Comparison of ENCODE assay signal across 10 mouse cellular contexts in the genomic region with DNA sequence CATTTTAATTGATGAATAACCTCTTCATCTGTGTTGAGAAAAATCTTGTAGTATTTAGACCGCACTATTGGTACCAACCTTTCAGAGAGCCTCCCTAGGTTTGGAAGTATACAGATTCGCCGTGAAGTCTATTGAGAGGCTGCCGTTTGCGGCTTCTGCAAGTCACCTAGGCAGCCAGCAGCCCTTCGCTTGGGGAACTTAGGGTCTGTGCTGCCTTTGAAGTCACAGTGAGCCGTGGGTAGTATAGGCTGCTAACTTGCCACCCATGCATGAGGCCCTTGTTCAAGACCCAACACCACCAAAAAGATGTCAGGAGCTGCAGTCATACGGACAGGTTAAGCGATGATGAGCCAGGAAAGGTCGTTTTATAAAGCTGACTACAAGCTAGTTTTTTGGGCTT. TPM values are rescaled to one million over a fixed set of nuclear protein-coding genes. Genes with fewer than 3 reads are reported as not detected.
DNase-seq lines count a peak whose midpoint lies in the region; ATAC-seq and TF ChIP-seq lines count a peak whose summit lies in the region.
"Had no signal": no experiment of that assay in that cellular context is flagged by ENCODE, and none has a peak within 500 bp of the region (broad histone marks: within the 10 kb centered on the region; RNA-seq: fewer than 3 reads in every experiment).

No protein-coding gene starts in this region.

- ATAC-seq in kidney, embryonic 14.5 days (ENCODE audit: low FRiP score, low TSS enrichment), result no peak
- no peak for ATAC-seq in hindbrain, embryonic 16.5 days
- ATAC-seq: Patski had no signal

- H3K4me1 ChIP-seq in kidney, embryonic 14.5 days (ENCODE audit: control insufficient read depth, insufficient read depth, low read length), result peaks cover 12% of the 10 kb centered on the region; the same call in 1 of the 2 replicates
- H3K4me1 ChIP-seq in embryonic facial prominence, embryonic 10.5 days, result peaks cover 25% of the 10 kb centered on the region
- H3K4me1 ChIP-seq in hindbrain, embryonic 16.5 days (ENCODE audit: control insufficient read depth, insufficient read depth, low read depth, low read length), result peaks cover 17% of the 10 kb centered on the region

- no peak for DNase-seq in kidney, adult 8-10 months
- no peak for DNase-seq in embryonic facial prominence, embryonic 10.5 days (ENCODE audit: low spot score)
- no peak for DNase-seq in cerebellum, postnatal 36 days
- no peak for DNase-seq in frontal cortex, postnatal 36 days (ENCODE audit: low spot score in 2 of 2)
- no peak for DNase-seq in kidney, adult 18-20 months
- DNase-seq: lung, postnatal 4 days had no signal

- no peak overlapping the region for H3ac ChIP-seq in myocyte (ENCODE audit: control insufficient read depth, insufficient read length)

- peak overlapping the region; percentile 97; the same call in 1 of the 2 replicates for H3K4me3 ChIP-seq in kidney, embryonic 14.5 days (ENCODE audit: low read length)
- H3K4me3 ChIP-seq in embryonic facial prominence, embryonic 10.5 days, result peak overlapping the region; percentile 90; the same call in 1 of the 2 replicates
- H3K4me3 ChIP-seq in hindbrain, embryonic 16.5 days (ENCODE audit: low read length), result no peak overlapping the region
- H3K4me3 ChIP-seq in myocyte, result peak overlapping the region; percentile 54

- H3K4me2 ChIP-seq in kidney, embryonic 14.5 days (replicated peaks; ENCODE audit: low read depth, low read length), result peak overlapping the region; percentile 93; the same call in 1 of the 2 replicates
- peak overlapping the region; percentile 97; the same call in 1 of the 2 replicates for H3K4me2 ChIP-seq in hindbrain, embryonic 16.5 days (ENCODE audit: low read length)
- H3K4me2 ChIP-seq in myocyte (ENCODE audit: low read depth), result peak overlapping the region; percentile 91

- peaks cover 63% of the 10 kb centered on the region for H3K79me2 ChIP-seq in myocyte (ENCODE audit: control insufficient read depth, insufficient read depth)

- H3K27me3 ChIP-seq in kidney, embryonic 14.5 days (ENCODE audit: control insufficient read depth, insufficient read depth, low read length), result no peaks in the 10 kb centered on the region
- H3K27me3 ChIP-seq in embryonic facial prominence, embryonic 10.5 days (replicated peaks; ENCODE audit: low read depth, poor library complexity, severe bottlenecking), result 0 out of 2 replicates have a peak, but pooled peaks cover under 1% of the 10 kb centered on the region
- H3K27me3 ChIP-seq in hindbrain, embryonic 16.5 days (replicated peaks; ENCODE audit: control insufficient read depth, insufficient read depth, low read length), result no peaks in the 10 kb centered on the region
- H3K27me3 ChIP-seq in myocyte (ENCODE audit: control insufficient read depth, insufficient read depth, insufficient read length), result no peaks in the 10 kb centered on the region
- H3K27me3 ChIP-seq: Patski had no signal

- peak overlapping the region; percentile 9; the same call in 1 of the 2 replicates for H3K9ac ChIP-seq in kidney, embryonic 14.5 days (ENCODE audit: low read depth, low read length)
- H3K9ac ChIP-seq in hindbrain, embryonic 16.5 days (ENCODE audit: low read depth, low read length), result no peak overlapping the region

- WGBS in kidney, embryonic 14.5 days, result 89% methylated on average over 10 of the region's 10 CpGs
- WGBS in embryonic facial prominence, embryonic 10.5 days, result 89% methylated on average over 10 of the region's 10 CpGs
- 86% methylated on average over 10 of the region's 10 CpGs for WGBS in hindbrain, embryonic 16.5 days

- no peak overlapping the region for H3K27ac ChIP-seq in kidney, embryonic 14.5 days (ENCODE audit: low read depth, low read length)
- H3K27ac ChIP-seq in embryonic facial prominence, embryonic 10.5 days (replicated peaks), result no peak overlapping the region
- no peak overlapping the region for H3K27ac ChIP-seq in hindbrain, embryonic 16.5 days (ENCODE audit: low read depth, low read length)

- H3K9me3 ChIP-seq in kidney, embryonic 14.5 days (ENCODE audit: control insufficient read depth, low read length), result no peaks in the 10 kb centered on the region
- peaks cover 2% of the 10 kb centered on the region; the same call in 1 of the 2 replicates for H3K9me3 ChIP-seq in embryonic facial prominence, embryonic 10.5 days
- no peaks in the 10 kb centered on the region for H3K9me3 ChIP-seq in hindbrain, embryonic 16.5 days (ENCODE audit: control insufficient read depth, low read length)

- H3K36me3 ChIP-seq in kidney, embryonic 14.5 days (ENCODE audit: control insufficient read depth, insufficient read depth, low read length), result peaks cover 6% of the 10 kb centered on the region; the same call in 1 of the 2 replicates
- H3K36me3 ChIP-seq in embryonic facial prominence, embryonic 10.5 days (replicated peaks), result peaks cover 36% of the 10 kb centered on the region
- no peaks in the 10 kb centered on the region for H3K36me3 ChIP-seq in hindbrain, embryonic 16.5 days (ENCODE audit: control insufficient read depth, insufficient read depth, low read length)
- H3K36me3 ChIP-seq in myocyte (ENCODE audit: control insufficient read depth, insufficient read depth), result no peaks in the 10 kb centered on the region

- TF ChIP-seq POLR2A in myocyte (IDR thresholded peaks at IDR 0.05; ENCODE audit: insufficient read length, low read depth), result no peak

TF ChIP-seq in myocyte, 11 proteins besides CTCF, POLR2A, EP300 and RAD21:
- no peak for TF ChIP-seq MYOG (IDR thresholded peaks at IDR 0.05; ENCODE audit: control insufficient read depth in 1 of 3, insufficient read depth in 1 of 3, insufficient read length in 2 of 3, low read depth in 2 of 3)
- TF ChIP-seq TCF3 (IDR thresholded peaks at IDR 0.05; ENCODE audit: insufficient read length, low read depth), result no peak
- TF ChIP-seq POLR2AphosphoS2 (IDR thresholded peaks at IDR 0.05; ENCODE audit: insufficient read length, low read depth), result no peak
- TF ChIP-seq MYOD1 (IDR thresholded peaks at IDR 0.05; ENCODE audit: control insufficient read depth in 1 of 3, insufficient read length in 2 of 3, low read depth in 2 of 3), result no peak
- no peak for TF ChIP-seq MAX (IDR thresholded peaks at IDR 0.05; ENCODE audit: low read depth)
- TF ChIP-seq E2F4 (IDR thresholded peaks at IDR 0.05; ENCODE audit: insufficient read depth), result no peak
- no peak for TF ChIP-seq REST (IDR thresholded peaks at IDR 0.05; ENCODE audit: insufficient read depth, insufficient read length)
- TF ChIP-seq TCF12 (IDR thresholded peaks at IDR 0.05; ENCODE audit: insufficient read depth, poor library complexity, severe bottlenecking), result no peak

RNA-seq across cellular contexts. Expression of a gene that starts 2.0 kb away (rescaled TPM):
- 7.9 and 10.9 TPM in 2 replicates for polyA plus RNA-seq in kidney, embryonic 14.5 days (2014; fragmentation: Nextera tagmentation; extraction: Ambion mirVana)
- 8.0 and 8.9 TPM in 2 replicates for polyA plus RNA-seq in embryonic facial prominence, embryonic 10.5 days (2016; fragmentation: Nextera tagmentation; extraction: Ambion mirVana)
- polyA plus RNA-seq in hindbrain, embryonic 16.5 days (2015; fragmentation: Nextera tagmentation; extraction: Ambion mirVana), result 6.5 and 8.1 TPM in 2 replicates
- polyA plus RNA-seq in myocyte (2012; fragmentation: generic; extraction: Trizol), result 6.2 TPM

RNA-seq across cellular contexts. Expression of a gene that starts 21.9 kb away (rescaled TPM):
- 6.5 and 9.8 TPM in 2 replicates for polyA plus RNA-seq in kidney, embryonic 14.5 days (2014; fragmentation: Nextera tagmentation; extraction: Ambion mirVana)
- 4.8 and 5.5 TPM in 2 replicates for polyA plus RNA-seq in embryonic facial prominence, embryonic 10.5 days (2016; fragmentation: Nextera tagmentation; extraction: Ambion mirVana)
- 5.3 and 6.0 TPM in 2 replicates for polyA plus RNA-seq in hindbrain, embryonic 16.5 days (2015; fragmentation: Nextera tagmentation; extraction: Ambion mirVana)
- 4.7 TPM for polyA plus RNA-seq in myocyte (2012; fragmentation: generic; extraction: Trizol)
